Mouse (Mus musculus): ENCODE results near the gene Fam78a. TPM values are rescaled to one million over a fixed set of nuclear protein-coding genes. Genes with fewer than 3 reads are reported as not detected.
A peak's percentile ranks its signal among the peaks of the same experiment; 100 is the strongest.

The Fam78a gene
- 10 to 100 TPM in 1 of 2 experiments, 1 to 10 TPM in 1; 9.9 to 12.0 TPM for total RNA-seq (2021)
- long read RNA-seq, experiment 1, full-length matches to known transcripts, result 1 of 11 reads
- long read RNA-seq, experiment 1, partial matches to known transcripts, result 7 of 11 reads
- long read RNA-seq, experiment 1, other reads (novel, unspliced or antisense), result 3 of 11 reads
- long read RNA-seq, experiment 2, partial matches to known transcripts, result 5 of 6 reads
- long read RNA-seq, experiment 2, other reads (novel, unspliced or antisense), result 1 of 6 reads

DNA sequence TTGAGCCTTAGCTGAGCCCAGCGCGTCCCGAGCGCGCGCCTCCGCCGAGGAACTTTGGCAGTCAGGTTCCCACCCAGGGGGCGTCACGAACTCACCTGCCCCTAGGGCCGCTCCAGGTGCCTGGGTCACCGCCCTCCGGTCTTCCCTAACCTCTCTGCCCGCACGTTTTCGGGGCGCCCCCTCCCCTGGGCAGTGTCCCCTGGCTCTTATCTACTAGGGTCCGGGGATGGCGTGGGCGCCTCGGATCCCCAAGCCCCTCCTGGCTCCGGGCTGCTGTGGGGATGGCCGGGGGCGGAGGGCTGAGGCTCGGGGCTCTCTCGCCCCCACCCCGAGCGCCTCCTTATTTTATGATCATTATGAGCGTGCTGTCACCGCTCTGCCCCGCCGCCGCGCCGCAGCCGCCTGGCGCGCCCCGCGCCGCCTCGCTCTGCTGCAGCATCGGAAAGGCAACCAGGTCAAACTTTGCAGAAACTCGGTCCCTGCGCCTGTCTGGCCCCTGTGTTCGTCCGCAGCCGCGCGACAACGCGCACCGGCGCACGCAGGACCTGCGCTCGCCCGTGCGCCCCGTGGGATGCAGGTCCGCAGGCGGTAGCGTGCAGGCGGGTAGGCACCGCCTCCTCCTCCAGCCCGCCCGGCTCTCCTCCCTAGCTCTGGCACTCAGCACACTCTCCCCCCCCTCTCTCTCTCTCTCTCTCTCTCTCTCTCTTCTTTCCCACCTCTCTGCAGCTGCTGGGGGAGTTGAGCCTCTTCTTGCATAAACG, at the start of gene Fam78a:
Gene Fam78a, minus strand, starts transcription at position 747 of the 761 bp plus-strand sequence.
- intact Hi-C loops (cut with DNase I), result no loop called here
- Histone ChIP-seq H3K4me3 (peak within 1 kb of the TSS; percentile 88), H3K27ac (peak within 1 kb of the TSS; percentile 93)
- no peak for TF ChIP-seq CTCF (IDR thresholded peaks at IDR 0.05)
- DNase-seq, result peak; percentile 74

DNA sequence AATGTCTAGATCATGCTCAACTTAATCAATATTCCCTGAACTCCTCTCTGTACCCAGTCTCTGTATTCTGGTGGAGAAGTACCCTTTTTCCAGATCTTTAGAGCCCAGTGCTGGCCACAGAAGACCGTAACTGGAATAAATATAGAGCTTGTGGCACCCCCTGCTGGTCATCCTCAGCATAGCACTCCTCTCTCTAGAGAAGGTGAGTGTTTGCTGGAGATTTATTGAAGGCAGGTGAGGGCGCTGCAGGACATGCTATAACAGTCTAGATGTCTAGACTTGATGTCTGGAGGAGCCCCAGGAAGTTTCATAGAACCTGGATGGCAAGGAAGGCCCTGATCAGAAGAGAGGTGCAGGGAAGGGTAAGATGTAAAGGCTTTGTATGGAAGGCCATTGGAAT, 49.4 kb upstream of the Fam78a start:
- Histone ChIP-seq H3K4me3 (no peak overlapping the region), H3K27ac (peak overlapping the region; percentile 6; the same call in 1 of the 2 replicates)
- DNase-seq, result peak; percentile 89
- intact Hi-C loops (cut with DNase I), result loop anchor here (1.0 to 5.0 kb wide), 4 partner anchors 58 to 217 kb away; partner anchors contain the start of gene Nup214
- TF ChIP-seq CTCF (IDR thresholded peaks at IDR 0.05), result peak; percentile 99

DNA sequence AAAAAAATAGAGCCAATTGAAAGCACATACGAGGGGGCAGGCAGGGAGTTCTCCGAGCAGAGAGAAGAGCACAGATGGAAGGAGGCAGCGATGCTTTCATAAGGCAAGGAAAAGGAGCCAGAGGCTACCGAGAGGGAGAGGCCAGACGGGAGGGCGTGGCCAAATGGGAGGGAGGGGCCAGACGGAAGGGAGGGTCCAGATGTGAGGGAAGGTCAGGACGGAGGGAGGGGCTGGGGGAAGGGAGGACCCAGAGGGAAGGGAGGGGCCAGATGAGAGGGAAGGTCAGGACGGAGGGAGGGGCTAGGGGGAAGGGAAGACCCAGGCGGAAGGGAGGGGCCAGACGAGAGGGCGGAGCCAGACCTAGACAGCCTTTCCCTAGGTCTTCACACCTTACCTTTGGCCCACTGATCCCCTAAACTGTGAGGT, 47.9 kb upstream of the Fam78a start:
- H3K27ac ChIP-seq, result peak overlapping the region; percentile 90
- H3K4me3 ChIP-seq, result no peak overlapping the region
- no peak for TF ChIP-seq CTCF (IDR thresholded peaks at IDR 0.05)
- intact Hi-C loops (cut with DNase I), result loop anchor here (5.0 kb wide), 2 partner anchors 85 to 160 kb away; partner anchors contain the start of gene Nup214
- DNase-seq, result peak; percentile 90

DNA sequence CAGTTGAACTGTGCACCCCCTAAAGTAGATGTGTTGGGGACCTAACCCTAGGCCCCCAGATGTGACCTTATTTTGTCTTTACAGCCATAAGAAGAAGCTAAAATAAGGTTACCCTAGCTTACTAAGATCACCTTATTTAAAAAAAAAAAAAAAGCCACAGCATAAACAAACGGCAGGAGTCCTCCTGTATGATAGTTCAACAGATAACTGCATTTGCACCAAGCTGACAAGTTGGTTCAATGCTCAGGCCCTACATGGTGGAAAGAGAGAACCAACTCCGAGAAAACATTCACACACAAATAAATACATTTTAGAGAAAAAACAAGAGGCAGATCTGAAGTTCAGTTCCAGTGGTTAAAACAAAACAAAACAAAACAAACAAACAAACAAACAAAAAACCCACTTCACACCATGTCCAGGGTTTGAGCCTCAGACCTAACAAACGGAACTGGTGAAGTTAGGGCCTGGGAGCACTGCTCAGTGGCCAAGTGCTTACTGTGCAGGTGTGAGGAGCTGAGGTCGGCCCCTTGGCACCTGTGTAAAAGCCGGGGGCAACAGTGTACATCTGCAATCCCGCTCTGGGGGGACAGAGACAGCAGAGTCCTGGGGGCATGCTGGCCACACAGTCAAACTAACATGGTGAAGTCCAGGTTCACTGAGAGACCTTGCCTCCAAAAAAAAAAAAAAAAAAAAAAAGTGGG, 47.4 kb upstream of the Fam78a start:
- H3K27ac ChIP-seq, result peak overlapping the region; percentile 90
- no peak overlapping the region for H3K4me3 ChIP-seq
- no peak for TF ChIP-seq CTCF (IDR thresholded peaks at IDR 0.05)
- intact Hi-C loops (cut with DNase I), result loop anchor here (2.0 to 5.0 kb wide), 4 partner anchors 35 to 160 kb away; partner anchors contain the start of gene Nup214
- DNase-seq, result no peak

DNA sequence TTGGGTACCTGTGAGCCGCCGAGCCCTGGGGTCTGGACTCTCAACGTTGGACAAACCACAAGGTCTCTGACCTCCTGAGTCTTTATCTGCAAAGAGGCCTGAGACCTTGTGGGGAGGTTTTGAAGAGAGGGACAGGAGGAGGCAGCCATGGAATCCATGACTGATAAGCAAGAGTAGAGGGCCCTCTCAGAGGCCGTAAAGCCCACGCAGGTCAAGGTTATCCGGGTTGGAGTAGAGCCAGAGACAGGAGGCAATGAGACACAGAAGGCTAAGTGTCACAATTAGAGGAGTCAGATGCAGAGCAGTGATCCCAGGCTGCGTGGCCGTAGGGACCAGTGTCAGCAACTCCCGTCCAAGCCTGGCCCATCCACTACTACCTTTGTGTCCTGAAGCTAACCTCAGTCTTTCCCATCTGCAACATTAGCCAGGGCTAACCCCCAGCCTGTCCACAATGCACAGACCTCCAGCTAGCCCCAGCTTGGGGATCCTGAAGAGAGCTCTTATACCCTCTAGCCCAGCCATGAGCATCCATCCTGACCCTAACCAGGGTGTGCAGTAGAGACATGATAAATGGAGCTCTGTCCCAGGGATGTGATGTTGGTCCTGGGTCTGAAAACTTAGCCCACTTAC, 46.7 kb upstream of the Fam78a start:
- H3K27ac ChIP-seq, result peak overlapping the region; percentile 90
- no peak overlapping the region for H3K4me3 ChIP-seq
- TF ChIP-seq CTCF (IDR thresholded peaks at IDR 0.05), result no peak
- no peak for DNase-seq
- intact Hi-C loops (cut with DNase I), result loop anchor here (2.0 to 5.0 kb wide), 4 partner anchors 35 to 159 kb away; partner anchors contain the start of gene Nup214

DNA sequence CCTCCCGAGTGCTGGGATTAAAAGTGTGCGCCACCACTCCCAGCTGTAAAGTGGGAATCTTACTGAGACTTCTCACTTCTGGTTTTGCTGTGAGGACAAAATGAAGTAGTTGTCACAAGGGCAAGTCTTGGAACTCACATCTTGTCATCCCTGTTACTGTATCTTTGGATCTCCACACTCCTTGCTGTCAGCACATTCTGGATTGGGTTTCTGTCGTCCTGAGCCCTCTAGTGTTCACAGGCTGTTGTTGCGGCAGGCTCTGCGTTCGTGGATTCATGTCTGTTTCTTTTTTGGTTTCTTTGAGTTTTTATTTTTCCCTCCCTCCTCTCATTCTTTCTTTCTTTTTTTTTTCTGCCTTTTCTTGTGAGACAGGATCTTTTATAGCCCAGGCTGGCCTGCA, 45.8 kb upstream of the Fam78a start:
- Histone ChIP-seq H3K27ac (peak overlapping the region; percentile 90), H3K4me3 (no peak overlapping the region)
- DNase-seq, result peak; percentile 79
- TF ChIP-seq CTCF (IDR thresholded peaks at IDR 0.05), result peak; percentile 90
- intact Hi-C loops (cut with DNase I), result loop anchor here (2.0 to 5.0 kb wide), 4 partner anchors 34 to 158 kb away; partner anchors contain the start of gene Nup214

DNA sequence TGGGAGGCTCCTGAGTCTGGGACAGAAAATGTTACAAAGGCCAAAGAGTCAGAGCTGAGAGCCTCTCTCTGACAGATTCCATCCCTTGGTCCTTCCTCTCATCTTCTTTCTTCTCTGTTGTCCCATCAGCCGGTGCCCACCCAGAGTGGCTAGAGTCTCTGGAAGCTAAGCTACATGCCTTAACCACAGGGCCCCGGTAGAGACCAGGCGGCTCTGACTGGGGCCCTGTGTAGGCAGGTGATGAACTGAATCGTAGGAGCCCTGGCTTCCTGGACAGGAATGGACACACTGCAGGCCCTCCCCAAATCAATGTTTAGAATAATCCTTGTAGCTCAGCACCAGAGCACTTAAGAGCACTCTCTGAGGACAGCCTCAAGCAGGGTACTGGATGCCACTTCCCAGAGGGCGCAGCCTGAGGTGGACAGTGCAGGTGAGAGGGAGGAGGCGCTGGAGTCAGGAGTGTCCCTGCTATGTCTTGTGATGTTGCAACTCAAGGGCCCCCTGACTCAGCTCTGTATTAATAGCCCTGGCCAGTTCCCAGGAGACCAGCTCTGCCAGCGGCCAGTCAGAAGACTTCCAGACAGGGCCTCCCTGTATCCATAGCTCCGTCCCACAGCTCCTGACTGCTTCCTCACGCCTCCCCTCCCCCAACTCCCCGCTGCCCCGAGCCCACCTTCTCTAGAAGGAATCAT, 44.9 kb upstream of the Fam78a start:
- H3K27ac ChIP-seq, result peak overlapping the region; percentile 90
- H3K4me3 ChIP-seq, result no peak overlapping the region
- no peak for TF ChIP-seq CTCF (IDR thresholded peaks at IDR 0.05)
- DNase-seq, result peak; percentile 91
- intact Hi-C loops (cut with DNase I), result loop anchor here (2.0 to 5.0 kb wide), 4 partner anchors 33 to 157 kb away; partner anchors contain the start of gene Nup214

DNA sequence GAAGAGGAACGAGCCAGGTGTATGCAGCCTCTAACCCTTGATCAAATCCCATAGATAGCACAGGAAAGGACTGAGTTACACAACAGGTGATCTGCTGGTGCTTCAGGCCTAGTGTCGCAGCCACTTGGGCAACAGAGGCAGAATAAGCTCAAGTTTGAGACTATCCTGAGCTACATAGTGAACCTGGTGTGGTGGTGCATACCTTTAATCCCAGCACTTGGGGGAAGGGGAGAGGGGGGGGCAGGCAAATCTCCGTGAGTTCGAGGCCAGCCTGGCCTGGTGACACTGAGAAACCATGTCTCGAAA, 43.8 kb upstream of the Fam78a start:
- no peak for TF ChIP-seq CTCF (IDR thresholded peaks at IDR 0.05)
- H3K4me3 ChIP-seq, result no peak overlapping the region
- intact Hi-C loops (cut with DNase I), result no loop called here
- DNase-seq, result no peak
- H3K27ac ChIP-seq, result peak overlapping the region; percentile 90; the same call in 1 of the 2 replicates

DNA sequence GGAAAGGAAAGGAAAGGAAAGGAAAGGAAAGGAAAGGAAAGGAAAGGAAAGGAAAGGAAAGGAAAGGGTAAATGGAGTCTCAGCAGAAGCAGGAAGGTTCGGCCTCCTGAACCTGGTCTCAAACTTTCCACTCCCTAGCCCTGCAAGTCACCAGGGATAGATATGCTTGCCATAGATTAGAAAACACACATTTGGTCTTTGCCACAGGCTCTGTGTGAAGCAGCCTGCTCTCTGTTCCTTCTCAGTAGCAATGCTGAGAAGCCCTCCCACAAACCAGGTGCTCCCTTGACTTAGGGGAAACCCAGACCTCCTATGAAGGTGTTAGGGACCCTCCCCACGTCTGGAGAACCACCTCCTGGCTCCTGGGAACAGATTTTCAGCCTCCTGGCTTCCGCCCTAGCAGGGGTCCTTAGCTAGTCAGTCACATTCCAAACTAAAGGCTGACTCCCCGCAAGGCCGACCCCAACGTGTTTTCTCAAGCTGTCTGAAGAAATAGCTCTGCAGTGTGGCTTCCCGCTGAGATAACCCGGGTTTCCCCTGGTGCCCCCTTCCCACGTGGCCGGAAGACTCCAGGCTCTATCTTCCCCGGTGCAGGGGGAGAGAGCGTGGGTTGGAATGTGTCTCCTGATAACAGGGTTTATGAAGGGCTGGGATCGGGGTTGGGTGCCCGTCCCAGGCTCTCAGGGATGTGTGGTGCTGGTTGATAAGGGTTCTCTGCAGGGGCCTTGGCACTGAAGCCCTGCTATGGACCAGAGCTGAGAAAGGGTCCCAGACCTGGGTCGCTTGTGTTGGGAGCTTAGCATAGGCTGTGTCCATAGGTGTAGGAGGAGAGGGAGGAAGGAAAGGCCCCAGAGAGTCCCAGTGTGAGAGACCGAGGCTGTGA, 43.2 kb upstream of the Fam78a start:
- no peak for DNase-seq
- Histone ChIP-seq H3K27ac (no peak overlapping the region; the same call in 1 of the 2 replicates), H3K4me3 (no peak overlapping the region)
- intact Hi-C loops (cut with DNase I), result no loop called here
- no peak for TF ChIP-seq CTCF (IDR thresholded peaks at IDR 0.05)

DNA sequence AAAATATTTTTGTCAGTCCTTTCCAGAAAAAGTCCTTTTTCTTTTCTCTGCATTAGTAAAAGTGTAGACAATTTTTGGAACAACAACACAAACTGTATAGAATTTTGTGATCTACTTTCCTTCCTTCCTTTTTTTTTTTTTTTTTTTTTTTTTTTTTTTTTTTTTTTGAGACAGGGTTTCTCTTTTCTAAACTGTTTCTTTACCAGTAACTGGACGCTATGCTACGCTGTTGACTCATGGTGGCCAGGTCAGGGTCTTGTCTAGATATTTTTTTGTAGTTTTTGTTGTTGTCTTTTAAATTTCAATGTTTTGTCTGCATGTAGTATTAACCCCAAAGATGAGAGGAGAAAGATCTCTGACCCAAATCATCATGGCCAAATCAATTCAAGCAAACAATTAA, 37.1 kb upstream of the Fam78a start:
- no peak for TF ChIP-seq CTCF (IDR thresholded peaks at IDR 0.05)
- Histone ChIP-seq H3K27ac (peak overlapping the region; percentile 50), H3K4me3 (no peak overlapping the region)
- intact Hi-C loops (cut with DNase I), result no loop called here
- peak; percentile 3 for DNase-seq

DNA sequence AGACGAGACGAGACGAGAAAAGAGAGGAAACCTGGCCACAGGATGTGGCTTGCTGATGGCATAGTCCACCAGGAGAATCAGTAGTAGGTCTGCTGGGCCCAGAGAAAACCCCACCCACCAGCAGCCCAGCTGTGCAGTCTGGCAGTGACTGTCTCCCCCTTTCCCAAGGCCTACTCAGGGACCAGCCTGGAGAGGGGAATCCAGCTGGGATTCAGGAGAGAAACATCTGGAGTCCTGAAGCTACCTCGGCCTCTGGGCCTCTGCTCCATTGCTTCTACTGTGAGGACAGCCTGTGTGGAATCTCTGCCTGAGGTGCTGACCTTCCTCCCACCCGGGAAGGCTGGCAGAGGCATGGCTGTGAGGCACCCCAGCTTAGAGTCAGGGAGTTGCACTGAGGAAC, 36.5 kb upstream of the Fam78a start:
- TF ChIP-seq CTCF (IDR thresholded peaks at IDR 0.05), result no peak
- H3K27ac ChIP-seq, result peak overlapping the region; percentile 50

More for the DNA sequence above, 36.5 kb upstream of the Fam78a start:
- H3K4me3 ChIP-seq, result no peak overlapping the region
- intact Hi-C loops (cut with DNase I), result no loop called here
- DNase-seq, result peak; percentile 62
